Mouse (Mus musculus) midbrain, embryonic 16.5 days (tissue): ENCODE results near the gene Snrnp35. TPM values are rescaled to one million over a fixed set of nuclear protein-coding genes. Genes with fewer than 3 reads are reported as not detected.

Experiments
- ATAC-seq: fragments of 200-750 bp; cut with Nextera tagmentation; 2 replicates; pipeline ENCODE4 v1.8.0; 2017; ENCODE audit warnings: moderate TSS enrichment
- H3K27ac ChIP-seq: fragments of 300-500 bp; sonication (generic); 2 replicates; pipeline ENCODE4 v1.5.1; 2014; ENCODE audit warnings: mild to moderate bottlenecking, low read length, mixed read lengths
- H3K27me3 ChIP-seq: fragments of 300-500 bp; sonication (generic); 2 replicates; pipeline ENCODE4 v1.6.1; 2014; ENCODE audit warnings: low read depth, low read length, mixed read lengths; ENCODE audit not compliant: control insufficient read depth, insufficient read depth
- H3K36me3 ChIP-seq: fragments of 300-500 bp; sonication (generic); 2 replicates; pipeline ENCODE4 v1.6.1; 2014; ENCODE audit warnings: mild to moderate bottlenecking, low read length, moderate library complexity, mixed read lengths; ENCODE audit not compliant: control insufficient read depth, insufficient read depth
- H3K4me1 ChIP-seq: fragments of 300-500 bp; sonication (generic); 2 replicates; pipeline ENCODE4 v1.6.1; 2014; ENCODE audit warnings: mild to moderate bottlenecking, low read length, mixed read lengths; ENCODE audit not compliant: control insufficient read depth, insufficient read depth
- H3K4me2 ChIP-seq: fragments of 300-500 bp; sonication (generic); 2 replicates; pipeline ENCODE4 v1.6.1; 2014; ENCODE audit warnings: mild to moderate bottlenecking, low read length, mixed read lengths
- H3K4me3 ChIP-seq: fragments of 300-500 bp; sonication (generic); 2 replicates; pipeline ENCODE4 v1.5.1; 2014; ENCODE audit warnings: low read depth, mild to moderate bottlenecking, low read length, moderate library complexity, mixed read lengths
- H3K9ac ChIP-seq: fragments of 300-500 bp; sonication (generic); 2 replicates; pipeline ENCODE4 v1.6.1; 2014; ENCODE audit warnings: low read depth, low read length, mixed read lengths
- H3K9me3 ChIP-seq: fragments of 300-500 bp; sonication (generic); replicated peaks from 2 replicates; pipeline ENCODE4 v1.6.1; 2014; ENCODE audit warnings: mild to moderate bottlenecking, low read length, mixed read lengths; ENCODE audit not compliant: control insufficient read depth, poor library complexity, severe bottlenecking
- WGBS: fragments of 180-500 bp; shearing (Covaris S2); extraction: QIAGEN DNeasy Blood & Tissue Kit; methylation state at CpG from one replicate; pipeline ENCODE4 v1.1.7; 2014; 5-methylcytosine and 5-hydroxymethylcytosine counted together
- polyA plus RNA-seq: library from polyadenylated mRNA; unstranded; fragments of >200 nt; fragmentation: Nextera tagmentation; extraction: Ambion mirVana; gene quantifications from 2 replicates; pipeline ENCODE4 v1.2.1, GENCODE M21; 2015

Snrnp35 gene
- polyA plus RNA-seq, 1 experiment from 2014 or later: 19.9 TPM

DNA sequence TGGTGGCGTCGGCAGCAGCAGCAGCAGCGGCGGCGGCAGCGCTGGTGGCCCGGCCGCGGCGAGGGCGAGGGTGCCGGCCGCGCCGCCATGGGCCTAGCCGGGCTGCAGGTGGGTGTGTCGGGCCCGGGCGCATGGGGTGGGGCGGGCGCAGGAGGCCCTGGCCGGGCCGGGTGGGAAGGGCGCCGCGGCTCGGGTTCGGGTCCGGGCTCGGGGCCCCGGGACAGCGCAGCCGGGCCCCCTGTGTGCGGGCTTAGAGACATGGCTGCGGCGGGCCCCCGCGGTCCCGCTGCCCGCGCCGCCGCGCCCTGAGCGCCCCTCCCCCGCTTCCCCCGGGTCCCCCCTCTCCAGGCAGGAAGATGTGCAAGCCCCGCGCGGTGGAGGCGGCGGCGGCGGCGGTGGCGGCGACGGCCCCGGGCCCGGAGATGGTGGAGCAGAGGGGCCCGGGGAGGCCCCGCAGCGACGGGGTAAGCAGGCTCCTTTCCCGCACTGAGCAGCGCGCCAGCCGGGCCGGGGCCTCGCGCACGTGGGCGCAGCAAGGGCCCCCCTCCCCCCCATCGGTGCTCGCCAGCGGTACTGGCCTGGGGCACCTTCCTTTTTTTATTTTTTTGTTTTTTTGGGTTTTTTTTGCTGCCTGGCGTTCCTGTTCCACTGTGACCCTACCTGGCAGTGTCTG is 37.2 kb upstream of the Snrnp35 start:
- 0% methylated on average over 21 of the region's 77 CpGs for WGBS
- peaks cover 9% of the 10 kb centered on the region for H3K36me3 ChIP-seq
- peak overlapping the region; percentile 78 for H3K27ac ChIP-seq
- peak overlapping the region; percentile 94 for H3K9ac ChIP-seq
- H3K4me2 ChIP-seq: peak overlapping the region; percentile 96
- peaks cover 18% of the 10 kb centered on the region for H3K4me1 ChIP-seq
- H3K27me3 ChIP-seq: no peaks in the 10 kb centered on the region
- H3K4me3 ChIP-seq: peak overlapping the region; percentile 92
- H3K9me3 ChIP-seq: no peaks in the 10 kb centered on the region
- ATAC-seq: peak; percentile 60

DNA sequence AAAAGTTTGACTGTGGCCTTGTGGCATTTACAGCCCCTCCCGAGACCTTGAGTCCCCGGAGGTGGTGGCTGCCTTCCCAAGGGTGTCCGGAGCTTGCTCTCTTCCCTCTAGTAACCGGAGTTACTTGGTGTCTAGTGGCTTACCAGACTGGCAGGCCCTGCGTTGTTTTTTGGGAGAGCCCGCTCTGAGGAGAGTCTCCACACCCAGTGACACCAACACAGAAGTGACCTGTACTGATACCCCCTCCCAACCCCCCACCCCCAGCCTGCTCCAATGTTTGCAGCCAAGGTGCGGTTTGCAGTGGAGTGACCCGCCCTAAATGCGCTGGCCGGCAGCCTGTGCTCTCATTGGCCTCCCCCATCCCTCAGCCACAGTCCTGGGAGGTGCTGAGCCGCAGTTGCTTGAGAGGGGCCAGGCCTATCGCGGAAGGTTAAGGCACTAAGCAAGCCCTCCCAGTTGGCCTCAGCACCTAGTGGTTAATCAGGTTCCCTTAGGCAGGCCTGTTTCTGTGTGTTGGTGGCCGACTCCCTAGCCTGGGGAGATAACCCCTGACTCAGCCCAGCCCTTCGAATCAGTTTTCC is 36.5 kb upstream of the Snrnp35 start:
- peaks cover 15% of the 10 kb centered on the region for H3K36me3 ChIP-seq
- WGBS: 2% methylated on average over 15 of the region's 15 CpGs
- no peak for ATAC-seq
- H3K9me3 ChIP-seq: no peaks in the 10 kb centered on the region
- peak overlapping the region; percentile 94 for H3K9ac ChIP-seq
- no peaks in the 10 kb centered on the region for H3K27me3 ChIP-seq
- H3K4me3 ChIP-seq: peak overlapping the region; percentile 92
- peak overlapping the region; percentile 7; the same call in 1 of the 2 replicates for H3K27ac ChIP-seq
- peak overlapping the region; percentile 96 for H3K4me2 ChIP-seq
- peaks cover 18% of the 10 kb centered on the region for H3K4me1 ChIP-seq

DNA sequence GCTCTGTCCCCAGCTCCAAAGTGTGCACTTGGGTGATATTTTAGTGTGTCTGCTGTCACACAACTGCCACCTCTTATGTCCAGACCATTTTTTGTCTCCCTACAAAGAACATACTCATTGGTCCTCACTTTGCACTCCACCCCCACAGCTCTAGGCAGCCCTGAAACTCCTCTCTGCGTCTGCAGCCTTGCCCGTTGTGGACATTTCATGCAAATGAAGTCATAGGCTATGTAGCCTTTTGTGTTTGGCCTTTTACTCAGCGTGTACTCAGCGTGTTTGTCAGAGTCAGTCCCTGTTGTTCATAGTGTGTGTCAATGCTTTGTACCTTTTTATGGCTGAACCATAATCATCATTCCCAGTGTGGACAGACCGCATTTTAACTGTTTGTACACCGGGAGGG is 33.4 kb upstream of the Snrnp35 start:
- Histone ChIP-seq H3K9me3 (no peaks in the 10 kb centered on the region), H3K4me1 (peaks cover 15% of the 10 kb centered on the region), H3K4me2 (no peak overlapping the region), H3K27me3 (no peaks in the 10 kb centered on the region), H3K4me3 (no peak overlapping the region), H3K27ac (no peak overlapping the region), H3K9ac (no peak overlapping the region), H3K36me3 (peaks cover 26% of the 10 kb centered on the region)
- ATAC-seq: no peak
- WGBS: 71% methylated on average over 6 of the region's 6 CpGs

DNA sequence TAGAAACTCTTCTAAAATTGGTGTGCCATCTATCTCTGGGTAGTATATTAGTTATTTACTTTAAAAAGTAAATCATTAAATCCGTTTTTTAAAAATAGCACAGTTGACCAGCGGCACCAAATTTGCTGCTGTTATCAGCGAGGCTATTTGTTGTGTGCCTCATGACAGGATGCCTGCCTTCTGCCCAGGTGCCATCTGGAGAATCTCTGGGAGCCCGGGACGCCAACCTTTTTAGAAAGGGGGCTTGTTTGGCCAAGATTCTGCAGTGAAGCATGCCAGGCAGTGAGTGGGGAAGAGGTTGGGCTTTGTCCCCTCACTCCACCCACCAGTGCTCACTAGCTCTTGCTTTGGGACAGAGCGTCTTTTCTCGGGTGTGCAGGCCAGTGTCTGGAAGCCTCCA is 32.9 kb upstream of the Snrnp35 start:
- Histone ChIP-seq H3K9me3 (no peaks in the 10 kb centered on the region), H3K4me2 (no peak overlapping the region), H3K9ac (no peak overlapping the region), H3K4me1 (peaks cover 10% of the 10 kb centered on the region), H3K27me3 (no peaks in the 10 kb centered on the region), H3K27ac (no peak overlapping the region), H3K4me3 (no peak overlapping the region), H3K36me3 (peaks cover 31% of the 10 kb centered on the region)
- 86% methylated on average over 7 of the region's 7 CpGs for WGBS
- no peak for ATAC-seq

DNA sequence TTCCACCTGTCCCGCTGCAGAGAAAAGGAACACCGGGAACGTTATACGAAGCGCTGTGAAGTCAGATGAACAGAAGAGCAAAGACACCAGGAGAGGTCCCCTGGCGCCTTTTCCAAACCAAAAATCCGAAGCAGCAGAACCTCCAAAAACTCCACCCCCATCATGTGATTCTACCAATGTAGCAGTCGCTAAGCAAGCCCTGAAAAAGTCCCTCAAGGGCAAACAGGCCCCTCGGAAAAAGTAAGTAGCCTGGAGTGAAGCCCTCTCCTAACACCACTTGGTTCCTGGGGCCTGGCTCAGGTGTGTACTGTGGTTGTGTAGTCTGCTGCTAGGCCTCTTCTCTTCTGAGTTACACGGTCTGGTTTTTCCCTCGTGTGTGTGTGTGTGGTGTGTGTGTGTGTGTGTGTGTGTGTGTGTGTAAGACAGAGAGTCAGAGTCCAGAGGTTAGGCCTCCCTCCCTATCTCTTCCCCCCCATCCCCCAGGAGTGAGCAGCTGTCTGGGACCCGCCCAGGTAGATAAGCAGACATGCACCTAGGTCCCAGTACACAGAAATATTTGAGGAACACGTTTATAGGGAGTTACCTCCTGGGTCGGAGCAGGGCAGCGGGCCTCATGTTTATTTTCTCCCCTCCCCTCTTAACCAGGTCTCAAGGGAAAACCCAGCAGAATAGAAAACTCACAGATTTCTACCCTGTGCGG is 32.1 kb upstream of the Snrnp35 start:
- H3K36me3 ChIP-seq: peaks cover 32% of the 10 kb centered on the region
- no peak overlapping the region for H3K4me2 ChIP-seq
- H3K27me3 ChIP-seq: no peaks in the 10 kb centered on the region
- H3K27ac ChIP-seq: no peak overlapping the region
- H3K9me3 ChIP-seq: no peaks in the 10 kb centered on the region
- H3K4me1 ChIP-seq: peaks cover 10% of the 10 kb centered on the region
- WGBS: 91% methylated on average over 16 of the region's 16 CpGs
- H3K4me3 ChIP-seq: no peak overlapping the region
- no peak overlapping the region for H3K9ac ChIP-seq
- no peak for ATAC-seq

DNA sequence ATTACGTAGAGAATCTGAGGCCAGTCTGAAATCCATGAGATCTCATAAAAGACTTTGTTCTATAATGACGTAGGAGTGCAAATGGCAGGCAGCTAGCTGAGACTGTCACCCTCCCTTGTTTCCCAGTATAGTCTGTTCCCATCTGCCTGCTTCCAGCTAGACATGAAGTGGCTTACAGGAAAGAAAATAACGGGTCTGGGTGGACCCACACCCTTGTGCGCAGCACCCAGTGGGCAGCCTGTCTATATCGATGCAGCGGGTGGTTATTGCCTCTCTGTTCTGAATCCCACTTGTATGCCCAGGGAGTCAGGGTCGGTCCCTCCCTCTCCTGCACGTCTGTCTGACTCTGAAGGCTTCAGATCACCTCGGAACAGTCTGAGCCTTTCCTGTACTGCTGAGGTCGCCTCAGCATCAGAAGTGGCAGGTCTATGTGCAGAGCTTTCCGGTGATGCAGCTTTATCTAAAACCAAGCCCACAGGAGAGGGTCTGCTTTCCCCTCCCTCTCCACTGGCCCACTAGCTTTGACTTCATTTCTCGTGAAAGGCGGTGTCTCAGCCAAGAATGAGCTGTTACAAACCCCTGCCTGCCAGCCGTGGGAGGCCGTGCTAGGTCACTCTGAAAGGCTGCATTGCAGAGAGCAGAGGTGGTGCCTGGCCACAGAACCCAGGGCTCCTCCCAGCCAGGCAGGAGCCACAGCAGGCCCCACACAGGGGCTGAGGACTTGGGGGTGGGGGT is 30.3 kb upstream of the Snrnp35 start:
- no peak overlapping the region for H3K4me3 ChIP-seq
- no peak overlapping the region for H3K9ac ChIP-seq
- peaks cover 41% of the 10 kb centered on the region for H3K36me3 ChIP-seq
- no peaks in the 10 kb centered on the region for H3K9me3 ChIP-seq
- no peak overlapping the region for H3K4me2 ChIP-seq
- ATAC-seq: no peak
- no peaks in the 10 kb centered on the region; the same call in 1 of the 2 replicates for H3K4me1 ChIP-seq
- H3K27ac ChIP-seq: no peak overlapping the region; the same call in 1 of the 2 replicates
- H3K27me3 ChIP-seq: no peaks in the 10 kb centered on the region
- 83% methylated on average over 15 of the region's 15 CpGs for WGBS

DNA sequence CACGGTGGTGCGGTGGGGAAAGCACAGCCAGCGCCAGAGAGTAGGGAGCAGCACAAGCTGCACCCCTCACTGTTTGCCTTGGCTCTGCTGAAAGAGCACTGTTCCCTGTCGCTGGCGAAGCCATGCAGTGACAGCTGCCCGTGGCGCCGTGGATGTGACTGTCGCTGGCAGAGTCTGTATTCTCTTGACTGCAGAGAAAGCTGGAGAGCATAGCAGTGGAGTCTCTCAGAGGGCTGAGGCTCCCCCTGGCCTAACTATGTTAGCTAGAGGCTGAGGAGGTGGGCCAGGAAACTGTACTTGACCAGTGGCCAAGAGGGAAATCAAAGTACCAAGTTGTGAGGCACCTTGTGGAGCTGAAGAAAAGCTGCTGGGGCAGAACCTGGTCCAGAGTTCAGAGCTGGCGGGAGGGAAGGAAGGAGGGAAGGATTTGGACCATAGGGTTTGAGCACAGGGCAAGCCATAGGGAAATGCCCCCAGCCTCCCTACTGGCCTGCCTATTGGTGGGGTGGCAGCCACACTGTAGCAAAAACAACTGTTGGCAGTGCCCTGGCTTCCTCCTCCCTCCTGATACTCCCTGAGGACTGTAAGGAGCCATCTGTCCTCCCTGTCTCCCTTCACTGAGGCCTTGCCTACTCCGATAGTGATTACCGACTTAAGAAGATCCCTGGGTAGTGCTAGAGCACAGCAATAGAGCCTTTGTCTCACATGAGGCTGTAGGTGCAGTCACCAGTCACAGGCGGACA is 29.4 kb upstream of the Snrnp35 start:
- no peak for ATAC-seq
- Histone ChIP-seq H3K36me3 (peaks cover 44% of the 10 kb centered on the region), H3K4me1 (no peaks in the 10 kb centered on the region; the same call in 1 of the 2 replicates), H3K27me3 (no peaks in the 10 kb centered on the region), H3K4me3 (no peak overlapping the region), H3K27ac (no peak overlapping the region), H3K4me2 (no peak overlapping the region), H3K9me3 (no peaks in the 10 kb centered on the region), H3K9ac (no peak overlapping the region)
- 81% methylated on average over 13 of the region's 13 CpGs for WGBS

DNA sequence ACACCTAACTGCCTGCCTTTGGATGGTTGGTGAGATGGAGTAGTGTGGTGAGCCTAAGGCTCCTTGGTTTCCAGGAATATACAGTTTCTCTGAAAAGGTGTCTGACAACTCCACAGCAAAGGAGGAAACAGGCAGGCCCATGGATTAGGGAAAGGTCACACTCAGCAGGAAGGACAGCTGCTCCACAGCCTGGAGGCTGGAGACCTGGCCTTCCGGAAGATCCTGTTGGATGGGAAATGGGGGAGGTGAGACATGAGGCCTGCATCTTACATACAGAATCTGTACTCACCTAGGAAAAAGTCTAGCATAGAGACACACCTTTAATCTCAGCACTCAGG is 28.9 kb upstream of the Snrnp35 start:
- 75% methylated on average over 1 of the region's 1 CpGs for WGBS
- H3K36me3 ChIP-seq: peaks cover 47% of the 10 kb centered on the region

More for the DNA sequence above, 28.9 kb upstream of the Snrnp35 start:
- Histone ChIP-seq H3K4me1 (no peaks in the 10 kb centered on the region; the same call in 1 of the 2 replicates), H3K4me2 (no peak overlapping the region), H3K27ac (no peak overlapping the region), H3K4me3 (no peak overlapping the region), H3K9ac (no peak overlapping the region), H3K27me3 (no peaks in the 10 kb centered on the region), H3K9me3 (no peaks in the 10 kb centered on the region)
- ATAC-seq: no peak
